Mouse (Mus musculus) left cerebral cortex, adult 8-10 months (tissue): ENCODE measurements around the gene Slitrk4. TPM values are rescaled to one million over a fixed set of nuclear protein-coding genes. Genes with fewer than 3 reads are reported as not detected.

Experiments used
- DNase-seq, 2 experiments: peaks; one replicate each; pipeline ENCODE4 v3.0.0; 2022; ENCODE audit warnings: low spot score in 2 of 2
- total RNA-seq, 4 experiments: library from RNA; stranded (reverse); gene quantifications; 2 replicates each; pipeline ENCODE4 v1.2.4; 2022

Gene Slitrk4
- 10 to 100 TPM; 39.9 to 56.6 (median 49.0) TPM for total RNA-seq

- peak; percentile 17 to 32 for DNase-seq
These were observed at the start of gene Slitrk4 for GRCm38 (mm10) chrX:64276290-64277125. TSS of gene Slitrk4 (minus strand) at chrX:64276996.

- no peak for DNase-seq
These were observed 42.7 kb upstream of the Slitrk4 start for GRCm38 (mm10) chrX:64319501-64319900.

DNA sequence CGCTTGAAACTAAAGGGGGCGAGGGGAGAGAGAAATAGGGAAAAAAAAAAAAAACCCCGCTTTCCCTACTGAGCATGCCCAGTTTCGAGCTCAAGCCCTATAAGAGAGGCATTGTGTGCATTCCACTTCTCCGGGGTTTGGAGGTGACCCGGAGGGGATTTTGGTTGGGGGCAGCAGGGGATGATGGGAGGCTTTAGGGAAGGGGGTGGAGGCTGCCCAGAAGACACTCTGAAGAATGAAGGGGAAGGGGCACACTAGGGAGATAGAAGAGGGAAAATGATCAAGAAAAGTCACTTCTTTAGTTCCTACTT, 1.1 kb upstream of the Slitrk4 start:
- no peak for DNase-seq

- DNase-seq: no peak
These were observed 562 bp upstream of the Slitrk4 start for GRCm38 (mm10) chrX:64277126-64277990.

DNA sequence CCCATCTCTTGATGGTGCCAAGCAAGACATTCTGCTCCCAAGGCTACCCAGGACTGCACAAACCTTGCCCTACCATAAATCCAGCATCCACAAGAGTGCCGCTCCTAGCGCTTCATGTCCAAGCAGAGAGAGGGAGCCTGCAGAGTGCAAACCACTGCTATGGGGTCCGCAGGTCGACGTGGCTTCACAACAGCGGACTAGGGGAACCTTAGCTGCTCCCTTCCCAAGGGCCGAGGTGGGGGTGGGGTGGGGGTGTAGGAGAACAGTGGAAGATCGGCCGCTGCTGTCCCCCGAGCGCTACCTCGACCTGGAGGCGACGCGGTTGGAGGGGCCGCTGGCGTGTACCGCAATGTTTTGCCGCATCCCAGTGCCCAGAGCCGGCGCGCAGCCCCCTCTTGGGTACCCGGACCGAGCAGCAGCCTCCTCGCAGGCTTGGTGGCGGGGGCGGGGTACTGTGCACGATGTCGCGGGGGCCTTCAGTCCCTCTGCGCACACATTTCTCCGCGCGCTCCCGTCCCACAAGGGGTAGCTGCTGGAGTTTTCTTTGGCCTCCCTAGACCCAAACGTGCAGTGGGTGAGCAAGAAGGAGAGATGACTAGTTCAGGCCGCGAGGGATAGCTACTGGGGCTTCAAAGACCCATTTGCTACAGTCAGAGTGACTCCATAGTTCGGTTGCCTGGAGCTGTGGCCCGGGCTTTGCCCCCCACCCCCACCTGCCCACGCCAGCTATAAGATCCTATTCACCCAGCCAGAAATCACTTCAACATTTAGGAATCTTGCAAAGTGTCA, 1.1 kb downstream of the Slitrk4 start:
- DNase-seq: peak in 1 of 2 experiments; percentile 12

- no peak for DNase-seq
These were observed 13.3 kb downstream of the Slitrk4 start for GRCm38 (mm10) chrX:64263481-64263880.

Other genes starting within 250 kb of the Slitrk4 start
- gene Gm6760, start 124.8 kb downstream of the Slitrk4 start, total RNA-seq: not detected
- gene 3830417A13Rik, start 103.4 kb downstream of the Slitrk4 start, total RNA-seq: not detected